17 mouse cellular contexts compared by ENCODE assay signal in genomic region chr12:92578596-92578995, GRCm38 (mm10).
DNase-seq lines count a peak whose midpoint lies in the region; ATAC-seq lines count a peak whose summit lies in the region.
"Had no signal": no experiment of that assay in that cellular context is flagged by ENCODE, and none has a peak within 500 bp of the region (broad histone marks: within the 10 kb centered on the region; RNA-seq: fewer than 3 reads in every experiment).

No protein-coding gene starts in this region.

- H3K9ac ChIP-seq in forebrain, embryonic 11.5 days (ENCODE audit: low read length) = no peak overlapping the region
- H3K9ac ChIP-seq: embryonic facial prominence, embryonic 12.5 days; forebrain, embryonic 12.5 days; forebrain, postnatal 0 days had no signal

- no peaks in the 10 kb centered on the region for H3K36me3 ChIP-seq in forebrain, embryonic 11.5 days (ENCODE audit: control insufficient read depth, insufficient read depth, low read length)
- H3K36me3 ChIP-seq: embryonic facial prominence, embryonic 10.5 days; embryonic facial prominence, embryonic 12.5 days; forebrain, embryonic 12.5 days had no signal

- H3K27ac ChIP-seq in forebrain, embryonic 11.5 days (ENCODE audit: low read depth, low read length) = no peak overlapping the region
- H3K27ac ChIP-seq: embryonic facial prominence, embryonic 10.5 days; embryonic facial prominence, embryonic 12.5 days; forebrain, embryonic 12.5 days had no signal

- no peak for ATAC-seq in forebrain, embryonic 11.5 days (replicated peaks; ENCODE audit: low FRiP score)
- ATAC-seq: forebrain, embryonic 14.5 days; forebrain, postnatal 0 days had no signal

- no peak overlapping the region for H3K4me2 ChIP-seq in forebrain, embryonic 11.5 days (ENCODE audit: low read depth, low read length, severe bottlenecking)
- H3K4me2 ChIP-seq: embryonic facial prominence, embryonic 12.5 days; forebrain, embryonic 12.5 days had no signal

- H3K27me3 ChIP-seq in forebrain, embryonic 11.5 days (ENCODE audit: control insufficient read depth, insufficient read depth, low read length) = no peaks in the 10 kb centered on the region
- H3K27me3 ChIP-seq: embryonic facial prominence, embryonic 12.5 days; forebrain, embryonic 12.5 days had no signal

- H3K4me3 ChIP-seq in forebrain, embryonic 11.5 days (ENCODE audit: low read depth, low read length) = no peak overlapping the region
- H3K4me3 ChIP-seq: embryonic facial prominence, embryonic 10.5 days; embryonic facial prominence, embryonic 12.5 days; forebrain, embryonic 12.5 days had no signal

- no peaks in the 10 kb centered on the region for H3K4me1 ChIP-seq in forebrain, embryonic 11.5 days (replicated peaks; ENCODE audit: control insufficient read depth, insufficient read depth, low read length)
- H3K4me1 ChIP-seq: embryonic facial prominence, embryonic 10.5 days; embryonic facial prominence, embryonic 12.5 days; forebrain, embryonic 12.5 days had no signal

- 90% methylated on average over 1 of the region's 1 CpGs for WGBS in forebrain, embryonic 11.5 days

- H3K9me3 ChIP-seq in forebrain, embryonic 11.5 days (ENCODE audit: control insufficient read depth, low read length) = no peaks in the 10 kb centered on the region
- H3K9me3 ChIP-seq: embryonic facial prominence, embryonic 10.5 days; embryonic facial prominence, embryonic 12.5 days; forebrain, embryonic 12.5 days had no signal

- peak; percentile 61 for DNase-seq in adrenal gland, adult 2 months
- no peak for DNase-seq in adrenal gland, postnatal 4 days (ENCODE audit: low spot score in 2 of 2)
- peak; percentile 27 for DNase-seq in adrenal gland, postnatal 10 days
- peak; percentile 61 for DNase-seq in adrenal gland, postnatal 25 days
- DNase-seq in forebrain, embryonic 11.5 days (ENCODE audit: low spot score) = no peak
- DNase-seq in cerebellum, postnatal 10 days = no peak
- no peak for DNase-seq in c-Kit-positive CD71-positive TER-119-positive erythroid progenitor cells, embryonic 14.5 days (ENCODE audit: low spot score)
- DNase-seq: cerebellum, adult 11 months; cerebellum, adult 18-20 months; cerebellum, adult 8-10 months; cerebellum, adult 9-11 months; cerebellum, postnatal 25 days; forebrain, postnatal 0 days had no signal

Comparison
In these comparisons a context has a peak if more than half of its experiments do, and no peak if none do; other contexts are left out.
1. DNase-seq: peak in adrenal gland, adult 2 months (single experiment), adrenal gland, postnatal 10 days (single experiment) and adrenal gland, postnatal 25 days (single experiment); none in adrenal gland, postnatal 4 days (0 of 2), forebrain, embryonic 11.5 days (single experiment), cerebellum, postnatal 10 days (0 of 2) and c-Kit-positive CD71-positive TER-119-positive erythroid progenitor cells, embryonic 14.5 days (single experiment).